Mouse (Mus musculus) cerebellum, adult 2 months (tissue): ENCODE results near the gene Ttc34. TPM values are rescaled to one million over a fixed set of nuclear protein-coding genes. Genes with fewer than 3 reads are reported as not detected.

Experiments
- DNase-seq, 2 experiments: peaks; one replicate each; pipeline ENCODE4 v3.0.0; 2021
- H3K27ac ChIP-seq: fragments of 200-500 bp; 2 replicates; pipeline ENCODE4 v1.5.1; 2012; ENCODE audit warnings: low read length, control low read depth, inconsistent platforms; ENCODE audit not compliant: insufficient read depth
- H3K27me3 ChIP-seq: fragments of 200-500 bp; 2 replicates; pipeline ENCODE4 v1.6.1; 2012; ENCODE audit warnings: inconsistent platforms, mild to moderate bottlenecking, low read length, moderate library complexity; ENCODE audit not compliant: control insufficient read depth, insufficient read depth
- H3K4me1 ChIP-seq: fragments of 200-500 bp; 2 replicates; pipeline ENCODE4 v1.6.1; 2011; ENCODE audit warnings: low read length; ENCODE audit not compliant: control insufficient read depth, insufficient read depth
- H3K4me3 ChIP-seq: fragments of 200-500 bp; replicated peaks from 2 replicates; pipeline ENCODE3; 2011; ENCODE audit warnings: mild to moderate bottlenecking, low read depth, low read length, control low read depth; ENCODE audit not compliant: insufficient read depth
- CTCF ChIP-seq: fragments of 200-500 bp; IDR thresholded peaks from 2 replicates; pipeline ENCODE4 v1.5.1; 2011; ENCODE audit warnings: low read depth, mild to moderate bottlenecking, control low read depth, low read length, moderate library complexity, borderline replicate concordance; ENCODE audit not compliant: insufficient read depth
- POLR2A ChIP-seq: fragments of 200-500 bp; IDR thresholded peaks from 2 replicates; pipeline ENCODE4 v1.6.1; 2011; ENCODE audit warnings: low read length, control low read depth, borderline replicate concordance; ENCODE audit not compliant: insufficient read depth
- WGBS: fragments of 180-500 bp; shearing (Covaris S2); methylation state at CpG from one replicate; pipeline ENCODE4 v1.1.7; 2018; 5-methylcytosine and 5-hydroxymethylcytosine counted together
- polyA plus RNA-seq: library from polyadenylated mRNA; depleted of rRNA; stranded (reverse); fragments of >200 nt; gene quantifications from 2 replicates; pipeline ENCODE4 v1.2.3, GENCODE M21; 2012; rRNA removed

Gene Ttc34
- polyA plus RNA-seq, 1 experiment: 2.6 TPM

- TF ChIP-seq POLR2A (no peak), CTCF (no peak)
- Histone ChIP-seq H3K4me3 (no peak overlapping the region), H3K27me3 (no peaks in the 10 kb centered on the region), H3K4me1 (no peaks in the 10 kb centered on the region), H3K27ac (no peak overlapping the region)
- DNase-seq: no peak
- 85% methylated on average over 4 of the region's 4 CpGs for WGBS
These were observed 79.4 kb downstream of the Ttc34 start for GRCm38 (mm10) chr4:154916662-154917061.

Other genes starting within 250 kb of the Ttc34 start
- gene Prdm16, start 200.6 kb upstream of the Ttc34 start, polyA plus RNA-seq: 4.9 and 6.0 TPM in 2 replicates
- not detected in 2 replicates for gene Actrt2, start 169.6 kb upstream of the Ttc34 start, polyA plus RNA-seq
- 2.7 and 3.3 TPM in 2 replicates for gene Mmel1, start 32.1 kb downstream of the Ttc34 start, polyA plus RNA-seq
- gene Fam213b, start 61.7 kb downstream of the Ttc34 start, polyA plus RNA-seq: 171 and 180 TPM in 2 replicates
- 0.80 and 1.3 TPM in 2 replicates for gene Tnfrsf14, start 91.1 kb downstream of the Ttc34 start, polyA plus RNA-seq
- 4.6 and 4.8 TPM in 2 replicates for gene Hes5, start 123.5 kb downstream of the Ttc34 start, polyA plus RNA-seq
- gene Pank4, start 126.7 kb downstream of the Ttc34 start, polyA plus RNA-seq: 84.6 and 85.5 TPM in 2 replicates
- gene Plch2, start 219.3 kb downstream of the Ttc34 start, polyA plus RNA-seq: 149 and 180 TPM in 2 replicates
- 32.0 and 38.1 TPM in 2 replicates for gene Pex10, start 229.6 kb downstream of the Ttc34 start, polyA plus RNA-seq
- gene Rer1, start 248.9 kb downstream of the Ttc34 start, polyA plus RNA-seq: 102 and 104 TPM in 2 replicates
- gene Morn1, start 249.1 kb downstream of the Ttc34 start, polyA plus RNA-seq: 15.6 and 18.7 TPM in 2 replicates